Mouse (Mus musculus) lung, postnatal 10 days (tissue): ENCODE measurements around the gene Fxr2.
A peak's percentile ranks its signal among the peaks of the same experiment; 100 is the strongest.
"Not testable (repeated sequence)": the region's sequence is repeated elsewhere in the genome, so short reads cannot be mapped to it uniquely, and the experiment has no call there.

Experiments used
- DNase-seq: peaks from one replicate; pipeline ENCODE4 v3.0.0; 2021

The Fxr2 gene

DNA sequence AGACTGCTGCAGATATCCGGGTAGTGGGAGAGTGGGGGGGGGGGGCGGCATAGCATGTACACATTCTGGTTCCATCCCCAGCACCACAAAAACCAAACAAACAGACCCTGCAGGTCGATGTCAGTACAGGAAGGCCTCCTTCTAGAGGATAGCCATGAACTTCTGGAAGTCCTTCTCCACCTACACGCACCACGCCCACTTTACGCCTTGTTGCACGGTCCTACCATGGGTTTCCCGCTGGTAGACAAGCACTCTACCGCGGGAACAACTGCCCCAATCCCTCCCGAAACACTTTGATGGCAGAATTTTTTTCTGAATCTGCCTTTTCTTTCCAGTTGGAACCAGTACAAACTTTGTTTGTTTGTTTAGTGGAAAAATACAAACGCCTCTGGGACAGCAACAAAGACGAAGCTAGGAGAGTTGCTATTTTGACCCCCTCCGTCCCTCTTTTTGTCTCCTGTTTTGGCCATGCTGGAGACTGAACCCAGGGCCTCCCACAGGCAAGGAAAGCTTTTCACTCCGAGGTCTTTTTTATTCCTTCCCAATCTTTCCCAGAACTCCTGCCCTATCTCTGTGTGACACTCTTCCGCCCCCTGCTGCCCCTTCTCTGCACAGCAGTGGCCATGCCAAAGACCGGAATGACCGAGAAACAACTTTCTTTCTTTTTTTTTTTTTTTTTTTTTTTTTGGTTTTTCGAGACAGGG, 19.1 kb upstream of the Fxr2 start:
- peak; percentile 95 for DNase-seq

- not testable (repeated sequence) for DNase-seq
These were observed 18.6 kb upstream of the Fxr2 start for GRCm38 (mm10) chr11:69614257-69614588.

DNA sequence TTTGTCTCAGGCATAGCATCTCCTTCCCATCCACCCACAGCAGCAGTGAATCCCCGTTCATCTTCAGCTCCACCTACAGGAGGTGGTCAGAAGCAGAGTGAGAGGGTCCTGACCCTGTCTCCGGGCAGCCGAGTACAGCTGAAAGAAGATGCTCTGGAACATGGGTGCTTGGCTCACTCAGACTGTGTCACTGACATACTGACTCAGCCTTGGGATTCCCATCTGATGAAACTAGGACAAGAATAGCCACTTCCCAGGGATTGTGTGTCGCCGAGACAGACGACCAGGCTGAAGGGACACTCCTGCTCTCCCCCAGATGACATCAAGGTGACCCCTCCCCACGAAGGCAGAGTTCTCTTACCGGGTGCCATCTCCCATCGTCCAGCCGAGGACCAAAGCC, 16.0 kb upstream of the Fxr2 start:
- no peak for DNase-seq

- no peak for DNase-seq
These were observed 15.0 kb upstream of the Fxr2 start, which contains the start of gene Shbg for GRCm38 (mm10) chr11:69617805-69618204. Gene Shbg (minus strand): TSS chr11:69617905.

GRCm38 (mm10) chr11:69620394-69621081, 12.3 kb upstream of the Fxr2 start:
- DNase-seq, result no peak

DNA sequence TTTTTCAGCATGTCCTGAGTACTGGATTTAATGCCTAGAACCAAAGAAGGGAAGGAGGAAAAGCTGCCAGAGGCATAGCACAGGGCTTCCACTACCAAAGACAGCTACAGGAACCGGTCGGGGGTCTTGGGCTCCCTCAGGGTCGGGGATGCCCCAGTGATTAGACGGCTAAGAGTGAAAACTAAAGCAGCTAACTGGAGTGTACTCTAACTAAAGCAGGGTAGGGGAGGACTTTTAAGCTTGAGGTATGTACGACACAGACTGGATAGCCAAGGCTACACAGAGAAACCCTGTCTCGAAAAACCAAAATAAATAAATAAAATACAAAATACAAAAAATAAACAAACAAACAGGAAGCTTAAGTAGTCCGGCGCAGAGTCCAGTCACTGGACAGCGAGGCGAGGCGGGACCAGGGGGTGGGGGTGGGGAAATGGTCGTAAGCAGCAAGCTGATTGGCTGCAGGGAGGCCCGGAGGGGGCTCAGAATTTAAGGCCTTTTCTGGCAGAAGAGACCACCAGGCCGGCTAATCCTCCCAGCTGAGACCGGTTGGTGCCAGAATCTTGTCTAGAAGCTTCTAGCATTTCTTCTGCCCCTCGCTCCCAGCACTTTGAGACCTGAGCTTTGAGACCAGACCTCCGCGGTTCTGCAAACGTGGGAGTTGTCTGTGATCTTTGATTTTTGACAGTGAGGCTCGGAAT, 11.1 kb upstream of the Fxr2 start, which contains the start of gene Sat2:
Sat2 (plus strand) TSS at position 454 of the 698 bp plus-strand sequence.
- peak; percentile 67 for DNase-seq

- peak; percentile 41 for DNase-seq
These were observed 10.4 kb upstream of the Fxr2 start for GRCm38 (mm10) chr11:69622406-69622805.

- no peak for DNase-seq
These were observed 9.8 kb upstream of the Fxr2 start for GRCm38 (mm10) chr11:69623006-69623405.

DNA sequence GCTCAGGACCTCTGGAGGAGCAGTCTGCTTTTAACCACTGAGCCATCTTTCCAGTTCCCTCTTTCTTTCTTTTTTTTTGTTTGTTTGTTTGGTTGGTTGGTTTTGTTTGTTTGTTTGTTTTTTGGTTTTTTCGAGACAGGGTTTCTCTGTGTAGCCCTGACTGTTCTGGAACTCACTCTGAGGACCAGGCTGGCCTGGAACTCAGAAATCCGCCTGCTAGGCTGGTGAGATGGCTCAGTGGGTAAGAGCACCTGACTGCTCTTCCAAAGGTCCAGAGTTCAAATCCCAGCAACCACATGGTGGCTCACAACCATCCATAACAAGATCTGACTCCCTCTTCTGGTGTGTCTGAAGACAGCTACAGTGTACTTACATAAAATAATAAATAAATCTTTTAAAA, 8.5 kb upstream of the Fxr2 start:
- DNase-seq, result not testable (repeated sequence)

DNA sequence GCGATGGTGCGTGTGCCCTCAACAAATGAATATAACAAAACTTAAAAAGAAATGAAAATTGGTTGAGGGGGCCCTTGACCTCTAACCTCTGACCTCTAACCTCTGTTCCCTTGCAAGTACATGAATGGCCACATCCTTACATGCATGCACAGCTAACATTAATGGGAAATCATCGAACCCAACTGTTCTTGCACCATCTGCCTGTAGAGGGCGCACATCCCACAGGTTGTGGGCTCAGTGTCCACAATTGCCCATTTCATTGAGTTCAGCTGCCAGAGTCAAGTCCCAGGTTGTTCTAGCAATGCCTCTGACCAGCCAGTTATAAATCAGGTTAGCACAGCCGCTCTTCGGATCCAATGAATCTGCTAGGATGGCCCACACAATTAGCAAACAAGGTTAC, 4.5 kb upstream of the Fxr2 start:
- DNase-seq, result peak; percentile 84

- no peak for DNase-seq
These were observed 3.0 kb upstream of the Fxr2 start for GRCm38 (mm10) chr11:69629802-69630201.

GRCm38 (mm10) chr11:69633128-69633866, 507 bp downstream of the Fxr2 start:
- peak; percentile 79 for DNase-seq

GRCm38 (mm10) chr11:69635471-69635870, 2.7 kb downstream of the Fxr2 start:
- DNase-seq, result no peak

DNA sequence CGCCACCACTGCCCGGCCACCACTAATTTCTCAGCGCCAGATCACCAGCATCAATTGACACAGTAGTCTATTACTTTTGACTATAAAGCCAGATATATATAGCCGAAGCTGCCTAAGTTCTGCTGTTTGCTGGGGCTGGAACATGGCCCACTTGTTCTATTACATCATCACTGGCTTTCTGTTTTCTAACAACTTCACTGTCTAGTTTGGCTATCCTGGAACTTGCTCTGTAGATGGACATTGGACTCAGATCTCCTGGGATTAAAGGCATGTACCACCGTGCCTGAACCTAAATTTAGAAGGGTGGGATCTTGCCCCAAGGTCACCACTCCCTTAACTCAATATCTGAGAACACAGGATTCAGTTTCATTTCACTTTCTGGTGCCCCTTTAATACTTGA, 13.1 kb downstream of the Fxr2 start:
- no peak for DNase-seq

- no peak for DNase-seq
These were observed 20.6 kb downstream of the Fxr2 start for GRCm38 (mm10) chr11:69653399-69653798.

DNA sequence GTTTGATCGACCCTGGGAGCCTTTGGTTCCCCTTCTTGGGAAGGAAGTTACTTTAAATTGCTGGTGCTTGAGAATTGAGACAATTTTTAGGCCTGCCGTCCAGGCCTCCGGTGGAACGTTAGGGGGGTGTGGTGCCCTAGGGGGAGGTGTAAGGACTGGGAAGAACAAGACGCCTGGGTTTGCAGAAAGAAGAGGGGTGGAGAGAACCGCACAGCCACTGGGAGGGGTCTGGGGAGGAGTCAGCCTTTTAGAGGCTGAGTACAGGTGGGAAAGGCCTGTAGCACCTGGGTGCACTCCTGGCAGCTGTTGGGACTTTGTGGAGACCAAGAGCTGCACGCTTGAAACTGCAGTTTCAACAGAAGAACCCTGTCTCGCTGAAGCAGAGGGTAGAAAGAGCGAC, 22.0 kb downstream of the Fxr2 start:
- peak; percentile 35 for DNase-seq

DNA sequence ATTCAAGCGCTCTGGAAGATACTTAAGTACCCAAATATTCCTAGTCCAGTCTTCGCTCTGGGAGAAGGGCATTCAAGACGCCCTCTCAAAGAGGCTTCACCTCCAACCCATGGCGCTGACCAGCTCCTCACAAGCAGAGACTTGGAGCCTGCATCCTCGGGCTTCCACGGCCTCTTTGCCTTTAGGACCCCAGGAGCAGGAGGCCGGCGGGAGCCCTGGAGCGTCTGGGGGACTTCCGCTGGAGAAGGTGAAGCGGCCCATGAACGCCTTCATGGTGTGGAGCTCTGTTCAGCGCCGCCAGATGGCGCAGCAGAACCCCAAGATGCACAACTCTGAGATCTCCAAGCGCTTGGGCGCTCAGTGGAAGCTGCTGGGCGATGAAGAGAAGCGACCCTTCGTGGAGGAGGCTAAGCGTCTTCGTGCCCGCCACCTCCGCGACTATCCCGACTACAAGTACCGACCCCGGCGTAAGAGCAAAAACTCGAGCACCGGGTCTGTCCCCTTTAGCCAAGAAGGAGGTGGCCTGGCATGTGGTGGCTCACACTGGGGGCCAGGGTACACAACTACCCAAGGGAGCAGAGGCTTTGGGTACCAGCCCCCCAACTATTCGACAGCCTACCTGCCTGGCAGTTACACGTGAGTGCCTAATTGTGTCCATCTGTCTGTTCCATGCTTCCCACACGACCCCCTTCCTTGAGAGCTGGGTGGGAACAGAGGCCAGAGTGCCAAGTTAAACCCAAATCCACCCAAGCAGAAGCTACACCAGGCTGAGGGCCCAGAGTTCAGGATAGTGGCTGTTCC, 22.7 kb downstream of the Fxr2 start, which contains the start of gene Sox15:
Sox15 (plus strand) TSS at position 51 of the 801 bp plus-strand sequence.
- DNase-seq, result peak; percentile 82

GRCm38 (mm10) chr11:69656065-69656455, 23.3 kb downstream of the Fxr2 start:
- DNase-seq, result no peak

- peak; percentile 66 for DNase-seq
These were observed 24.0 kb downstream of the Fxr2 start for GRCm38 (mm10) chr11:69656617-69657461.

DNA sequence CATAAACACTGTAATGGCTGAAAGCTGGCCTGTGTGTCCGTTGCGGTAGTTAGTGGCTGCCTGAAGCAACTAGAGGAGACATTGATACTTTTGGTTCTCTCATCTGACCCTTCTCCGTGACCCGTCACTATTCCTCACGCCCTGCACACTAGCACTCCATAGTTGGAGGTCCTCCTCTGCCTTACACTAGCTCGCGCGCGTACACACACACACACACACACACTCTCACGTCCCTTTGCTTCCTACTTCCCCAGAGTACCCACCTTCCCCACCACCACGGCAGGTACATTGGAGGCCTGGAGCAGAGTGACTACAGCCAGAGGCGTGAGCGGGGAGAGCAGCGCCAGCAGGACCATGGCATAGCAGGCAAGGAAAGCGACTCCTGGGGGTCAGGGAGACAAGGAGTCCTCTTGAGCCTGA, 24.7 kb downstream of the Fxr2 start:
- DNase-seq, result no peak

- peak; percentile 38 for DNase-seq
These were observed 28.6 kb downstream of the Fxr2 start for GRCm38 (mm10) chr11:69661221-69661881.
